Mouse (Mus musculus): ENCODE results near the gene Sirt2. TPM values are rescaled to one million over a fixed set of nuclear protein-coding genes. Genes with fewer than 3 reads are reported as not detected.

Gene Sirt2
- polyA plus RNA-seq, 1 experiment from 2014 or later, result 76.6 TPM

DNA sequence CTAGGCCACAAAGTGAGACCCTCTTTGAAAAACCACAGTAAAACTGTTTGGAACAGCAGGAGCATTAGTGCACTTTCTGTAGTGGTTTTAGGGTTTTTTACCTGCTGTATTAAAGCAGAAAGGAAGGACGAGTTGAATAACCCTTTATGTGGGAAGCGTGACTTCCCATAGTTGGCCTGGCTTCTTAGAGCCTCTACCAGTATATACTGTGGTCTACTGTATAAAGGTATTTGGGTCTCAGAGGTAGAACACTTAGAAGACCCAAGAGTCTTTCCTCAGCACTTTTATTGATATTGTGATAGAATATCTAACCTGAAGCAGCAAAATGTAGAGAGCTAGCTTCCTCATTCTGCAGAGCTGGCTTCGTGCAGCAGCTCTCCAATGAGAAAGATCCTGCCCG lies 53.0 kb downstream of the Sirt2 start:
- Histone ChIP-seq H3K9ac (no peak overlapping the region), H3K27me3 (no peaks in the 10 kb centered on the region), H3K4me3 (no peak overlapping the region), H3K9me3 (no peaks in the 10 kb centered on the region), H3K4me1 (peaks cover 39% of the 10 kb centered on the region), H3K36me3 (peaks cover 85% of the 10 kb centered on the region), H3K4me2 (no peak overlapping the region), H3K27ac (no peak overlapping the region)
- ATAC-seq (ENCODE audit: insufficient number of reproducible peaks, insufficient read depth, low FRiP score, low TSS enrichment, low read depth), result no peak
- WGBS, result 83% methylated on average over 4 of the region's 4 CpGs

DNA sequence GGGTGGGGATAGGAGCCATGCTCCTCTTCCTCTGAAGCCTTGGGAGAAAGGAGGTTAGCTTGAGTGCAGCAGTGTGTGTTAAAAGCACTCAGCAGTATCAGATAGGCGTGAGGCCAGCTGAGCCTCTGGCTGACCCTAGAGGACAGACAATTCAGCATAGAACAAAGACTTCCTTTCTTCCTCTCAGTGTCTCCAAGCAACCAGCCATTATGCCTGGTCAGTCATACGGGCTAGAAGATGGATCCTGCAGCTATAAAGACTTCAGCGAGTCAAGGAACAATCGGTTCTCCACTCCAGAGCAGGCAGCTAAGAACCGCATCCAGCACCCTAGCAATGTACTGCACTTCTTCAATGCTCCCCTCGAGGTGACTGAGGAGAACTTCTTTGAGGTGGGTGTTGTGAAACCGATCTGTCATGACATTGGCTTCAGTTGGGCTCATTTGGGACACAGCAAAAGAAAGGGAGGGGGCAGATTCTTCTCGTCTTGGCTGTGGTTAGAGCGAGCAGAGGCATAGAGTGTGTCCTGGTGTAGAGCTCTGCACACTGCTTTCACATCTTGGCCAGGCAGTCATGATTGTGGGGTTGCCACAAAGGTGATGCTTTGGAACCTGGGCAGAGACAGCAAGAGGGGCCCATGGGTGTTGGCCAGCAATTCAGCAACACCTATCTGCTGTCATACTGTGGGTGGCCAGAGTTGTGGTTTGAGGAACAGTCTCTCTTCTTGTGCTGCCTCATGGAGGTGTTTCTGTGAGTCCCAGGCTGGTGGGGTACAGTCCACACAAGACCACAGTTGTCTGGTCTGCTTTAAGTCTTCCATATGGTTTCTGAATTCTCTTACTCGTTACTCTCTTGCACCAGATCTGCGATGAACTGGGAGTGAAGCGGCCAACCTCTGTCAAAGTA lies 54.1 kb downstream of the Sirt2 start:
- Histone ChIP-seq H3K4me2 (no peak overlapping the region), H3K27ac (peak overlapping the region; percentile 35; the same call in 1 of the 2 replicates), H3K9ac (no peak overlapping the region), H3K9me3 (no peaks in the 10 kb centered on the region), H3K27me3 (no peaks in the 10 kb centered on the region), H3K36me3 (peaks cover 74% of the 10 kb centered on the region), H3K4me1 (peaks cover 30% of the 10 kb centered on the region), H3K4me3 (no peak overlapping the region)
- 65% methylated on average over 12 of the region's 12 CpGs for WGBS
- no peak for ATAC-seq (ENCODE audit: insufficient number of reproducible peaks, insufficient read depth, low FRiP score, low TSS enrichment, low read depth)

DNA sequence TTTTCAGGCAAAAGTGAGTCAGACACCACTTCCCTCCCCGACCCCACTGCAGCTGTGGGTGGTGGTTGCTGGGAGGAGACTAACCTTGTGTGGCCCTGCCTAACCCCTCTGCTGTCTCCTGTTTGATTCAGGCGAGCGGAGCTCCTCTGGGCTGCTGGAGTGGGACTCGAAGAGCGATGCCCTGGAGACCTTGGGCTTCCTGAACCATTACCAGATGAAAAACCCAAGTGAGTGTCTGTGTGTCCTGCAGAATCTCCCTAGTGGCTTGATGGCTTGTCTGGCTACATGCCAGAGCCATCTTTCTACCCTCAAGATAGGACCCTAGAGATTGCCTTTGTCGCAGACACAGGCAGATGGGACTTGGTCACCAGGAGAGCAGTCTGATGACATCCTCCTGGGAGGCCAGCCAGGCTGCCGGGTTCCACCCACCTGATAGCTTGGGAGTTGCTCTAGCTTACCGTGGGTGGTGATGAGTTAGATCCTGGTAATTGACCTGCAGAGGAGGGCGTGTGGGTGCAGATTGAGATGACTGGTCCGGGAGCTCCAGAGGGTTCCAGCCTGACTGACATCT lies 54.8 kb downstream of the Sirt2 start:
- Histone ChIP-seq H3K27ac (peak overlapping the region; percentile 35), H3K4me2 (no peak overlapping the region), H3K9me3 (no peaks in the 10 kb centered on the region), H3K4me3 (no peak overlapping the region), H3K36me3 (peaks cover 68% of the 10 kb centered on the region), H3K4me1 (peaks cover 30% of the 10 kb centered on the region), H3K27me3 (no peaks in the 10 kb centered on the region), H3K9ac (no peak overlapping the region)
- WGBS, result 70% methylated on average over 10 of the region's 10 CpGs
- no peak for ATAC-seq (ENCODE audit: insufficient number of reproducible peaks, insufficient read depth, low FRiP score, low TSS enrichment, low read depth)

DNA sequence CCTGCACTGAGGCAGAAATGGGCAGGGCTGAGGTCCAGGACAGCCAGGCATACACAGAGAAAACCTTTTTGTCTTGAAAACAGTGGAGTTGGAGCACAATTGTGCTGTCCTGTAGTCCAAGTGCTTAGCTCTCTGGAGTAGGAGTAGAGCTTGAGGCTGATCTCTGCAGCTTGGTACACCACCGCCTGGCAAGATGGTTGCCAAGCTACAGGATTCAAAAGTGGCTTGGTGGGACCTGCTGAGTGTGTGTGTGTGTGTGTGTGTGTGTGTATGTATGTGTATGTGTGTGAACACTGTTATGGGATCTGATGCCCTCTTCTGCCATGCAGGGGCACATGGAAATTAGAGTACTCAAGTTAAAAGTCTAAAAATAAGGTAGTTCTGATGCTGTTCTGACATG lies 56.0 kb downstream of the Sirt2 start:
- ATAC-seq (ENCODE audit: insufficient number of reproducible peaks, insufficient read depth, low FRiP score, low TSS enrichment, low read depth), result no peak
- Histone ChIP-seq H3K4me1 (peaks cover 22% of the 10 kb centered on the region), H3K27ac (peak overlapping the region; percentile 51; the same call in 1 of the 2 replicates), H3K9me3 (no peaks in the 10 kb centered on the region), H3K9ac (no peak overlapping the region), H3K4me3 (no peak overlapping the region), H3K36me3 (peaks cover 59% of the 10 kb centered on the region), H3K4me2 (no peak overlapping the region), H3K27me3 (no peaks in the 10 kb centered on the region)
- WGBS, result 71% methylated on average over 1 of the region's 1 CpGs

DNA sequence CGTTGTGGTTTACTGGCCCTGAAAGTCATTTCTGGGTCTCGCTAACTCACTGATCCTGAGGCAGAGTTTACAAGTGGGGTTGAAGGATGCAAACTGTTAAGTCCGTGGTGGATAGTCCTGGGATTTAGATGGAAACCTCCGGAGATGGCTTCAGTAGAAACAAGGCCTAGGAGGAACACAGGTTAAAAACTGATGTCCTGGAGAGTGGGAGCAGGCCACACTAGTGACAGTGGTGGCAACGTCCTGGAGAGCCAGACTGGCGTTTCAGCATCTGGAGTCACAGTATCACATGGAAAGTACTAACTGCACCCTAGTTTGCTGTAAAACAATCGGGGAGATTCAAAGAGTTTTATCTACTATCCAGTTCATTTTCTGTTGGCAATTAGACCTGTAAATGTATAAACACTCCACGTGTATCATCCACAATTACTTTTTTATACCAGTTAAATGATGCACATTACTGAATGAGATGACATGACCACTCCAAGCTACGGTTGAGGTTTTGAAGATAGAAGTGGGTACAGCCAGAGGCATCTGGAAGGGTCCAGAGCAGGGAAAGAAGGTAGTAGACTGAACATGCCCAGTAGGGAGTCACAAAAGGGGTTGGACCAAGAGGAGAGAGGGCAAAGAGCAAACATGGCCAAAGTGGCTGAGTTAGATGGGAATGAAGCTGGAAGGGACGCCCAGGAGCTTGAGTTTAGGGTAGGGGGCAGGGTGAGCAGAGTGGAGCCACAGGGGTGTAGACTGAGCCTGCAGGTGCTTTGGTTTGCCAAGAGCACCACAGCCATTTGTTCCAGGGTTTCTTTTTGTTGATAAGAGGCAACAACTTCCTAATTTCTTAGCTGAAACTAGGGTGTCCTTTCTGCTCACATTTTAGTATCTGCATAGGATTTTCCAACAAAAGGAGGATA lies 56.7 kb downstream of the Sirt2 start:
- Histone ChIP-seq H3K4me3 (no peak overlapping the region), H3K4me1 (peaks cover 15% of the 10 kb centered on the region), H3K36me3 (peaks cover 52% of the 10 kb centered on the region), H3K4me2 (no peak overlapping the region), H3K27me3 (no peaks in the 10 kb centered on the region), H3K27ac (peak overlapping the region; percentile 51; the same call in 1 of the 2 replicates), H3K9ac (no peak overlapping the region), H3K9me3 (no peaks in the 10 kb centered on the region)
- WGBS, result 51% methylated on average over 10 of the region's 10 CpGs
- ATAC-seq (ENCODE audit: insufficient number of reproducible peaks, insufficient read depth, low FRiP score, low TSS enrichment, low read depth), result no peak

DNA sequence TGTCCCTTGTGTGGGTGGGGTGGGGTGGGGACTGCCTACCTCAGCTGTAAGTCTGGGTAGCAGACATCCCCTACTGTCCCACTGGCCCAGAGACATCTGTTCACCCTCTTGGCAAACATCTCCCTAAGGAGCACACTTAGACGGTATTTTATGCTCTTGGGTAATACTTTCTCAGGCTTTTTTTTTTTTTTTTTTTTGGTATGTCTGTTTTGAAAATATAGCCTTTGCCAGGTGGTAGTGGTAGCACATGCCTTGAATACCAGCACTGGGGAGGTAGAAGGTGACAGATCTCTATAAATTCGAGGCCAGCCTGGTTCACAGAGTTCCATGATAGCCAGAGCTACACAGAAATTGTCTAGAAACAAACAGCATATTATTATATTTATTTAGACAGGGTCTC lies 57.4 kb downstream of the Sirt2 start:
- Histone ChIP-seq H3K36me3 (peaks cover 48% of the 10 kb centered on the region), H3K27ac (peak overlapping the region; percentile 51; the same call in 1 of the 2 replicates), H3K4me3 (no peak overlapping the region), H3K27me3 (no peaks in the 10 kb centered on the region), H3K9ac (no peak overlapping the region), H3K9me3 (no peaks in the 10 kb centered on the region), H3K4me1 (peaks cover 13% of the 10 kb centered on the region), H3K4me2 (no peak overlapping the region)
- ATAC-seq (ENCODE audit: insufficient number of reproducible peaks, insufficient read depth, low FRiP score, low TSS enrichment, low read depth), result no peak
- 54% methylated on average over 2 of the region's 2 CpGs for WGBS

DNA sequence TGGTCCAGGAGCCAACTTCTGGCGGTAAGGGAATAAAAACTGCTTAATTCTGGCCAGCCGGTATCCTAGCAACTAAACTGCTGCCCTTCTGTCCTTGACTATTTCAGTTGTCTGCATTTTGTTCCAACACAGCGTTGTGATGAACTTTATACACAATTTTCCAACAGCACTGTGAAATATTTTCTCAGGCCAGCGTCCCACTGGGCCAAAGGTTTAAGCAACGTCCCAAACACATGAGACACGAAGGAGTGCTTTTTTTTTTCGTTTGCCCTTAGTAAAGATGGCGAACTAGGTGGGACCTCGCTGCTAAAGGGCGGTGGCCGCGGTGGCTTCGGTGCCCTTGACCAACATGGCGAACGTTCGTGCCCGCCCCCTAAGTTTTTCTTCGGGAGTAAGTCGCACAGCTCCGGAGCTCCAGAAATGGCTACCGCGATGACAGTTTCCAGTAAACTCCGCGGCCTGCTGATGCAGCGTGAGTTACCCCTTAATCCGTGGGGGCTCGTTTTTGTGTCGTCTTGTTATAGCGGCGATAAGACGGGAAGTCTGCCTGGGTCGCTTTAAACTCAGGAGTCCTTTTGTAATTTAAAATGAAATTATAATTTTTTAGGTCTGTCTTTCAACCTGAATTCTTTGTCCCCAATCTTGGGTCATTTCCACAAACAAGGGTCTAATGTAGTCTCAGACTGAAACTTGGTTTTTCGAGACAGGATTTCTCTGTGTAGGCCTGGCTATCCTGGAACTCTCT lies 58.6 kb downstream of the Sirt2 start, which contains the start of gene Ech1:
Gene Ech1, plus strand, starts transcription at position 277 of the 745 bp plus-strand sequence.
- peak; percentile 59 for ATAC-seq (ENCODE audit: insufficient number of reproducible peaks, insufficient read depth, low FRiP score, low TSS enrichment, low read depth)
- Histone ChIP-seq H3K36me3 (peaks cover 47% of the 10 kb centered on the region), H3K27ac (peak within 1 kb of the TSS; percentile 89), H3K9ac (peak within 1 kb of the TSS; percentile 66), H3K4me1 (peaks cover 9% of the 10 kb centered on the region), H3K9me3 (no peaks in the 10 kb centered on the region), H3K4me2 (peak within 1 kb of the TSS; percentile 60), H3K4me3 (peak within 1 kb of the TSS; percentile 46), H3K27me3 (no peaks in the 10 kb centered on the region)
- 2% methylated on average over 33 of the region's 33 CpGs for WGBS

DNA sequence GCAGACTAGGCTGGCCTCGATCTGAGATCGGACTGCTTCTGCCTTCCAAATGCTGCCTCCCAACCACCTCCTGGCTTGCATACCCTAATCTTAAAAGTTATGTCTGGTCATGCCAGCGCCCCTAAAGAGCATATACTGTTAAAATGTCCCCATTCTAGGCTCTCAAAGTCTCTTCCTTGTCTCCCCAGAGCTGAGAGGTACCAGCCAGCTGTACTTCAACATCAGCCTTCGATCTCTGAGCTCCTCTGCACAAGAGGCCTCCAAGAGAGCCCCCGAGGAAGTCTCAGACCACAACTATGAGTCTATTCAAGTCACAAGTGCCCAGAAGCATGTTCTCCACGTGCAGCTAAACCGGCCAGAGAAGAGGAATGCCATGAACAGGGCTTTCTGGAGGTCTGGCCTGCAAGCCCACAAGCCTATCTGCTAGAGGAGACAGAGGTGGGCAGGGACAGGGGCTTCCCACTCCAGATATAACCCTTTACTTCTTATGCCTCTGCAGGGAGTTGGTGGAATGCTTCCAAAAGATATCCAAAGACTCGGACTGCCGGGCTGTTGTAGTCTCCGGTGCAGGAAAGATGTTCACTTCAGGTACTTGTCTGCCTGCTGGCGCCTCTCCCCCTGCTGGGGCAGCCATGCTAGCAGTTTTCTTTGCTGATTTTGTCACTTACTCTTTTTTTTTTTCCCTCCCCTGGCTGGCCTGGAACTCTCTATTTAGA lies 59.3 kb downstream of the Sirt2 start:
- Histone ChIP-seq H3K4me3 (peak overlapping the region; percentile 46), H3K27ac (peak overlapping the region; percentile 89), H3K27me3 (no peaks in the 10 kb centered on the region), H3K9me3 (no peaks in the 10 kb centered on the region), H3K36me3 (peaks cover 47% of the 10 kb centered on the region), H3K9ac (peak overlapping the region; percentile 66), H3K4me2 (peak overlapping the region; percentile 60), H3K4me1 (peaks cover 9% of the 10 kb centered on the region)
- ATAC-seq (ENCODE audit: insufficient number of reproducible peaks, insufficient read depth, low FRiP score, low TSS enrichment, low read depth), result no peak
- WGBS, result 54% methylated on average over 11 of the region's 11 CpGs

DNA sequence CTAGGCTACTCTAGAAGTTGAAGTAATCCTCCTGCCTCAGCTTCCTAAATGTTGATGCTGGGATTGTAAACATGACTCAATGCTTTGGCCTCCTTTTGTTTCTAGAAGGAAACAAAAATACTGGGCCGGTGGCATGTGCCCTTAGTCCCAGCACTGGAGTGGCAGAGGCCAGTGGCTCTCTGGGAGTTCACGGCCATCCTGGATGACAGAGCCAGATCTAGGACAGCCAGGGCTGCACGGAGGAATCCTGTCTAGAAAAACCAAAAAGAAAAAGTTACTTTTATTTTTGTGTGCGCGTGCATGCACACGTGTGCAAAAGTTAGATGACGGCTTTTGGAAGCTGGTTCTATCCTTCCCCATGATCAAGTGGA lies 59.9 kb downstream of the Sirt2 start:
- Histone ChIP-seq H3K9ac (no peak overlapping the region), H3K27ac (peak overlapping the region; percentile 89; the same call in 1 of the 2 replicates), H3K9me3 (no peaks in the 10 kb centered on the region), H3K27me3 (no peaks in the 10 kb centered on the region), H3K4me1 (peaks cover 9% of the 10 kb centered on the region), H3K36me3 (peaks cover 47% of the 10 kb centered on the region), H3K4me2 (peak overlapping the region; percentile 60), H3K4me3 (no peak overlapping the region)
- ATAC-seq (ENCODE audit: insufficient number of reproducible peaks, insufficient read depth, low FRiP score, low TSS enrichment, low read depth), result no peak
- WGBS, result 94% methylated on average over 7 of the region's 7 CpGs

DNA sequence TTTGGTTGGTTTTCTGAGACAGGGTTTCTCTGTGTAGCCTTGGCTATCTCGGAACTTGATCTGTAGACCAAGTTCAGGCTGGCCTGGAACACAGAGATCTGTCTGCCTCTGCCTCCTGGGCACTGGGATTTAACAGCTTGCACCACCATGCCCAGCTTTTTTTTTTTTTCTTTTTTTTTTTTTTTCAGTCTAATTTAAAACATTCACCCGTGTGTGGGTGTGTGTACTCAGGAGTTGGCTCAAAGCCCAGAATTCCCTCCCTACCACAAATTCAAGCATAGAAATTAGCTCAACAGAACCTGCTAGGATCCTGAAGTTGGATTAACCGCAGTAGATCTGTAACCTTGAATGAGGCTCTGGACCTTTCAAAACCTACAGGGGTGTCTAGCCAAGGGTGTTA lies 60.8 kb downstream of the Sirt2 start:
- no peak for ATAC-seq (ENCODE audit: insufficient number of reproducible peaks, insufficient read depth, low FRiP score, low TSS enrichment, low read depth)

More for the DNA sequence above, 60.8 kb downstream of the Sirt2 start:
- Histone ChIP-seq H3K27me3 (no peaks in the 10 kb centered on the region), H3K9me3 (no peaks in the 10 kb centered on the region), H3K4me2 (no peak overlapping the region), H3K9ac (no peak overlapping the region), H3K27ac (no peak overlapping the region), H3K36me3 (peaks cover 47% of the 10 kb centered on the region), H3K4me3 (no peak overlapping the region), H3K4me1 (peaks cover 9% of the 10 kb centered on the region)
- WGBS, result 40% methylated on average over 3 of the region's 3 CpGs
